Mouse (Mus musculus) forelimb bud, embryonic 11.5 days (tissue): ENCODE data around the gene Ino80b.

ENCODE experiments used
- DNase-seq: peaks from one replicate; pipeline ENCODE4 v3.0.0-alpha.2; 2012; ENCODE audit warnings: low read depth, low spot score

Ino80b gene

GRCm38 (mm10) chr6:83117616-83118015, 7.6 kb downstream of the Ino80b start:
- DNase-seq = no peak

GRCm38 (mm10) chr6:83117165-83117438, 8.1 kb downstream of the Ino80b start:
- DNase-seq = no peak

- no peak for DNase-seq
Measured at GRCm38 (mm10) chr6:83116373-83117164, 8.7 kb downstream of the Ino80b start.

- no peak for DNase-seq
Measured at GRCm38 (mm10) chr6:83115682-83116372, 9.4 kb downstream of the Ino80b start.

GRCm38 (mm10) chr6:83115011-83115671, 10.1 kb downstream of the Ino80b start, which contains the start of gene Mogs:
TSS of gene Mogs (plus strand) at chr6:83115496.
- peak; percentile 85 for DNase-seq

- no peak for DNase-seq
Measured at GRCm38 (mm10) chr6:83111510-83112136, 13.6 kb downstream of the Ino80b start.

GRCm38 (mm10) chr6:83108762-83109668, 16.2 kb downstream of the Ino80b start, which contains the start of gene Mrpl53:
TSS of gene Mrpl53 (plus strand) at chr6:83109040.
- DNase-seq = peak; percentile 60

- DNase-seq = peak; percentile 81
Measured at GRCm38 (mm10) chr6:83107566-83108400, 17.4 kb downstream of the Ino80b start.

- DNase-seq = no peak
Measured at GRCm38 (mm10) chr6:83104158-83104557, 21.1 kb downstream of the Ino80b start.

- DNase-seq = no peak
Measured at GRCm38 (mm10) chr6:83103130-83103650, 22.0 kb downstream of the Ino80b start.

GRCm38 (mm10) chr6:83101688-83102556, 23.3 kb downstream of the Ino80b start:
- DNase-seq = no peak

GRCm38 (mm10) chr6:83101316-83101687, 23.9 kb downstream of the Ino80b start, which contains the start of the genes Ccdc142 and Gm42688:
TSS of gene Ccdc142 (plus strand) at chr6:83101601.
TSS of gene Gm42688 (plus strand) at chr6:83101617.
- peak; percentile 79 for DNase-seq

- no peak for DNase-seq
Measured at GRCm38 (mm10) chr6:83098411-83098810, 26.8 kb downstream of the Ino80b start.

- no peak for DNase-seq
Measured at GRCm38 (mm10) chr6:83095968-83096367, 29.3 kb downstream of the Ino80b start.

GRCm38 (mm10) chr6:83092416-83093127, 32.7 kb downstream of the Ino80b start:
- no peak for DNase-seq

- DNase-seq = no peak
Measured at GRCm38 (mm10) chr6:83087926-83088260, 37.3 kb downstream of the Ino80b start.

- DNase-seq = no peak
Measured at GRCm38 (mm10) chr6:83087205-83087925, 37.9 kb downstream of the Ino80b start.
